Comparison of ENCODE assay signal across 8 mouse cellular contexts in the genomic region with DNA sequence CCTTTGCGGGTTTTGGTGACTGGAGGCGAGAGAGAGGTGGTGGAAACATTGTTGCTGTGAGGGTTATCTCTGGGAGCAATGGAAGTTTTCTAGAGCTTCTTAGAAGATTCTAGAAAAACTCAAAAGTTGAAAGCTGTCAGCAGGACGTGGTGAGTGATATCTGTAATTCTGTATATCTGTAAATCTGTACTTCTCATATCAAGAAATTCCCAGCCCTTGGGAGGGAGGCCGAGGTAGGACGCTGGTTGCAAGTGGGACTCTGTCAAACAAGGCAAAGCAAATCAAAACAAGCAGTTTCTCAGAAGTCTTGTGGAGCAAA. TPM values are rescaled to one million over a fixed set of nuclear protein-coding genes. Genes with fewer than 3 reads are reported as not detected.
DNase-seq lines count a peak whose midpoint lies in the region; ATAC-seq and TF ChIP-seq lines count a peak whose summit lies in the region.

No protein-coding gene starts in this region.

- no peak for TF ChIP-seq CTCF in cortical plate, adult 2 months (IDR thresholded peaks at IDR 0.05; ENCODE audit: extremely low read depth, insufficient read depth, low read length)

- H3K9me3 ChIP-seq in kidney, embryonic 16.5 days (ENCODE audit: low read length), result no peaks in the 10 kb centered on the region
- no peaks in the 10 kb centered on the region for H3K9me3 ChIP-seq in intestine, embryonic 15.5 days

- no peak for DNase-seq in kidney, postnatal 10 days
- no peak for DNase-seq in urinary bladder, postnatal 10 days (ENCODE audit: low spot score)
- no peak for DNase-seq in adrenal gland, postnatal 10 days
- DNase-seq in urinary bladder, postnatal 25 days (ENCODE audit: low spot score), result no peak

- H3ac ChIP-seq in myocyte (ENCODE audit: control insufficient read depth, insufficient read length), result peak overlapping the region; percentile 100

- H3K36me3 ChIP-seq in kidney, embryonic 16.5 days (ENCODE audit: insufficient read depth, low read length), result peaks cover 20% of the 10 kb centered on the region
- H3K36me3 ChIP-seq in intestine, embryonic 15.5 days, result peaks cover 18% of the 10 kb centered on the region
- H3K36me3 ChIP-seq in myocyte (ENCODE audit: control insufficient read depth, insufficient read depth), result peaks cover 4% of the 10 kb centered on the region

- peak overlapping the region; percentile 79 for H3K4me2 ChIP-seq in kidney, embryonic 16.5 days (replicated peaks; ENCODE audit: low read depth, low read length)
- H3K4me2 ChIP-seq in intestine, embryonic 15.5 days (replicated peaks), result peak overlapping the region; percentile 74
- peak overlapping the region; percentile 91 for H3K4me2 ChIP-seq in myocyte (ENCODE audit: low read depth)

- peaks cover 17% of the 10 kb centered on the region for H3K4me1 ChIP-seq in kidney, embryonic 16.5 days (ENCODE audit: insufficient read depth, low read length)
- no peaks in the 10 kb centered on the region for H3K4me1 ChIP-seq in cortical plate, adult 2 months (ENCODE audit: control insufficient read depth, insufficient read depth, low read length)
- H3K4me1 ChIP-seq in intestine, embryonic 15.5 days (replicated peaks), result 0 out of 2 replicates have a peak, but pooled peaks cover 9% of the 10 kb centered on the region

- peak overlapping the region; percentile 93 for H3K4me3 ChIP-seq in kidney, embryonic 16.5 days (ENCODE audit: low read length)
- H3K4me3 ChIP-seq in cortical plate, adult 2 months (ENCODE audit: insufficient read depth, low read length), result peak overlapping the region; percentile 52
- H3K4me3 ChIP-seq in intestine, embryonic 15.5 days (replicated peaks), result peak overlapping the region; percentile 97
- peak overlapping the region; percentile 74 for H3K4me3 ChIP-seq in myocyte

- WGBS in kidney, embryonic 16.5 days, result 1% methylated on average over 5 of the region's 5 CpGs
- 0% methylated on average over 5 of the region's 5 CpGs for WGBS in intestine, embryonic 15.5 days

- no peaks in the 10 kb centered on the region for H3K27me3 ChIP-seq in kidney, embryonic 16.5 days (ENCODE audit: insufficient read depth, low read length)
- no peaks in the 10 kb centered on the region for H3K27me3 ChIP-seq in intestine, embryonic 15.5 days (replicated peaks)
- no peaks in the 10 kb centered on the region for H3K27me3 ChIP-seq in myocyte (ENCODE audit: control insufficient read depth, insufficient read depth, insufficient read length)

- peak overlapping the region; percentile 95 for H3K9ac ChIP-seq in kidney, embryonic 16.5 days (replicated peaks; ENCODE audit: low read length)
- H3K9ac ChIP-seq in intestine, embryonic 15.5 days, result peak overlapping the region; percentile 99

- ATAC-seq in kidney, embryonic 16.5 days (ENCODE audit: low FRiP score, low TSS enrichment), result no peak
- no peak for ATAC-seq in intestine, embryonic 15.5 days

- peaks cover 47% of the 10 kb centered on the region for H3K79me2 ChIP-seq in myocyte (ENCODE audit: control insufficient read depth, insufficient read depth)

- TF ChIP-seq POLR2A in cortical plate, adult 2 months (IDR thresholded peaks at IDR 0.05; ENCODE audit: extremely low read depth, insufficient read depth, low read length), result no peak
- no peak for TF ChIP-seq POLR2A in myocyte (IDR thresholded peaks at IDR 0.05; ENCODE audit: insufficient read length, low read depth)

- H3K27ac ChIP-seq in kidney, embryonic 16.5 days (ENCODE audit: low read length), result peak overlapping the region; percentile 85
- no peak overlapping the region for H3K27ac ChIP-seq in cortical plate, adult 2 months (ENCODE audit: insufficient read depth, low read length)
- peak overlapping the region; percentile 90 for H3K27ac ChIP-seq in intestine, embryonic 15.5 days

TF ChIP-seq in myocyte, 11 proteins besides CTCF, POLR2A, EP300 and RAD21:
- no peak for TF ChIP-seq USF1 (IDR thresholded peaks at IDR 0.05; ENCODE audit: low read depth)
- no peak for TF ChIP-seq MAX (IDR thresholded peaks at IDR 0.05; ENCODE audit: low read depth)
- no peak for TF ChIP-seq SRF (IDR thresholded peaks at IDR 0.05; ENCODE audit: control insufficient read depth, insufficient read length, low read depth)
- no peak for TF ChIP-seq MYOD1 (IDR thresholded peaks at IDR 0.05; ENCODE audit: control insufficient read depth in 1 of 3, insufficient read length in 2 of 3, low read depth in 2 of 3)
- TF ChIP-seq E2F4 (IDR thresholded peaks at IDR 0.05; ENCODE audit: insufficient read depth), result no peak
- TF ChIP-seq MYOG (IDR thresholded peaks at IDR 0.05; ENCODE audit: control insufficient read depth in 1 of 3, insufficient read depth in 1 of 3, insufficient read length in 2 of 3, low read depth in 2 of 3), result no peak
- TF ChIP-seq TCF3 (IDR thresholded peaks at IDR 0.05; ENCODE audit: insufficient read length, low read depth), result no peak
- TF ChIP-seq REST (IDR thresholded peaks at IDR 0.05; ENCODE audit: insufficient read depth, insufficient read length), result no peak
- no peak for TF ChIP-seq CEBPB (IDR thresholded peaks at IDR 0.05; ENCODE audit: insufficient read depth, poor library complexity, severe bottlenecking)
- TF ChIP-seq POLR2AphosphoS2 (IDR thresholded peaks at IDR 0.05; ENCODE audit: insufficient read length, low read depth), result no peak
- TF ChIP-seq TCF12 (IDR thresholded peaks at IDR 0.05; ENCODE audit: insufficient read depth, poor library complexity, severe bottlenecking), result no peak

RNA-seq across cellular contexts. Expression of a gene that starts 1.4 kb away (rescaled TPM):
- 206 and 252 TPM in 2 replicates for polyA plus RNA-seq in kidney, embryonic 16.5 days (2015; fragmentation: Nextera tagmentation; extraction: Ambion mirVana)
- polyA plus RNA-seq in cortical plate, adult 2 months (2012; rRNA removed), result 69.8 and 85.5 TPM in 2 replicates
- 149 and 178 TPM in 2 replicates for polyA plus RNA-seq in intestine, embryonic 15.5 days (2015; fragmentation: Nextera tagmentation; extraction: Ambion mirVana)
- polyA plus RNA-seq in myocyte (2012; fragmentation: generic; extraction: Trizol), result 48.5 TPM
- total RNA-seq in adrenal gland, postnatal 10 days (2021), result 100 to 1,000 TPM in 1 of 2 experiments, 10 to 100 TPM in 1; 89.8 to 110 TPM

RNA-seq across cellular contexts. Expression of a gene that starts 25.9 kb away (rescaled TPM):
- 21.0 and 22.5 TPM in 2 replicates for polyA plus RNA-seq in kidney, embryonic 16.5 days (2015; fragmentation: Nextera tagmentation; extraction: Ambion mirVana)
- polyA plus RNA-seq in cortical plate, adult 2 months (2012; rRNA removed), result 19.9 and 22.3 TPM in 2 replicates
- 1.5 and 1.9 TPM in 2 replicates for polyA plus RNA-seq in intestine, embryonic 15.5 days (2015; fragmentation: Nextera tagmentation; extraction: Ambion mirVana)
- 0.11 TPM for polyA plus RNA-seq in myocyte (2012; fragmentation: generic; extraction: Trizol)
- 10 to 100 TPM; 13.6 to 18.5 TPM for total RNA-seq in adrenal gland, postnatal 10 days (2021)

RNA-seq across cellular contexts. Expression of a gene that starts 36.7 kb away (rescaled TPM):
- polyA plus RNA-seq in kidney, embryonic 16.5 days (2015; fragmentation: Nextera tagmentation; extraction: Ambion mirVana), result 41.3 and 44.1 TPM in 2 replicates
- 68.6 and 71.6 TPM in 2 replicates for polyA plus RNA-seq in cortical plate, adult 2 months (2012; rRNA removed)
- 38.3 and 38.8 TPM in 2 replicates for polyA plus RNA-seq in intestine, embryonic 15.5 days (2015; fragmentation: Nextera tagmentation; extraction: Ambion mirVana)
- polyA plus RNA-seq in myocyte (2012; fragmentation: generic; extraction: Trizol), result 106 TPM
- total RNA-seq in adrenal gland, postnatal 10 days (2021), result 100 to 1,000 TPM; 167 to 171 TPM

RNA-seq across cellular contexts. Expression of a gene that starts 38.6 kb away (rescaled TPM):
- polyA plus RNA-seq in kidney, embryonic 16.5 days (2015; fragmentation: Nextera tagmentation; extraction: Ambion mirVana), result 38.8 and 45.7 TPM in 2 replicates
- polyA plus RNA-seq in cortical plate, adult 2 months (2012; rRNA removed), result 14.2 and 15.6 TPM in 2 replicates
- polyA plus RNA-seq in intestine, embryonic 15.5 days (2015; fragmentation: Nextera tagmentation; extraction: Ambion mirVana), result 21.3 and 22.9 TPM in 2 replicates
- 11.3 TPM for polyA plus RNA-seq in myocyte (2012; fragmentation: generic; extraction: Trizol)
- 10 to 100 TPM; 27.7 to 38.8 TPM for total RNA-seq in adrenal gland, postnatal 10 days (2021)

RNA-seq across cellular contexts. Expression of a gene that starts 48.4 kb away (rescaled TPM):
- polyA plus RNA-seq in kidney, embryonic 16.5 days (2015; fragmentation: Nextera tagmentation; extraction: Ambion mirVana), result 5.8 and 6.0 TPM in 2 replicates
- polyA plus RNA-seq in cortical plate, adult 2 months (2012; rRNA removed), result 54.7 and 63.6 TPM in 2 replicates
- 5.6 and 5.8 TPM in 2 replicates for polyA plus RNA-seq in intestine, embryonic 15.5 days (2015; fragmentation: Nextera tagmentation; extraction: Ambion mirVana)
- 22.4 TPM for polyA plus RNA-seq in myocyte (2012; fragmentation: generic; extraction: Trizol)
- 1 to 10 TPM; 1.9 to 4.9 TPM for total RNA-seq in adrenal gland, postnatal 10 days (2021)
